Mouse (Mus musculus) spleen, adult 2 months (tissue): ENCODE measurements around the gene Tmem30c. TPM values are rescaled to one million over a fixed set of nuclear protein-coding genes. Genes with fewer than 3 reads are reported as not detected.

Experiments used
- DNase-seq, 2 experiments: peaks; one replicate each; pipeline versions ENCODE4 v3.0.0 to v3.0.0-alpha.2; 2012 to 2021; ENCODE audit warnings: low spot score in 2 of 2, low read depth in 1 of 2
- H3K27ac ChIP-seq: fragments of 200-500 bp; 2 replicates; pipeline ENCODE4 v1.5.1; 2012; ENCODE audit warnings: low read length, inconsistent platforms; ENCODE audit not compliant: insufficient read depth
- H3K27me3 ChIP-seq: fragments of 200-500 bp; 2 replicates; pipeline ENCODE4 v1.6.1; 2012; ENCODE audit warnings: mild to moderate bottlenecking, moderate library complexity, low read length, inconsistent platforms; ENCODE audit not compliant: control insufficient read depth, insufficient read depth
- H3K36me3 ChIP-seq: fragments of 200-500 bp; 2 replicates; pipeline ENCODE4 v1.6.1; 2012; ENCODE audit warnings: mild to moderate bottlenecking, low read length, inconsistent platforms; ENCODE audit not compliant: control insufficient read depth, insufficient read depth
- H3K4me1 ChIP-seq: fragments of 200-500 bp; 2 replicates; pipeline ENCODE4 v1.6.1; 2011; ENCODE audit warnings: inconsistent platforms; ENCODE audit not compliant: control insufficient read depth, insufficient read depth, insufficient read length
- H3K4me3 ChIP-seq: fragments of 200-500 bp; 2 replicates; pipeline ENCODE4 v1.5.1; 2011; ENCODE audit warnings: mild to moderate bottlenecking, inconsistent platforms; ENCODE audit not compliant: insufficient read depth, insufficient read length; ENCODE audit errors: extremely low read depth
- CTCF ChIP-seq: fragments of 200-500 bp; IDR thresholded peaks from 2 replicates; pipeline ENCODE4 v1.5.1; 2011; ENCODE audit warnings: mild to moderate bottlenecking, inconsistent platforms; ENCODE audit not compliant: insufficient read depth, insufficient read length, insufficient replicate concordance; ENCODE audit errors: extremely low read depth
- POLR2A ChIP-seq: fragments of 200-500 bp; IDR thresholded peaks from 2 replicates; pipeline ENCODE4 v1.6.1; 2011; ENCODE audit warnings: low read depth, low read length, inconsistent platforms
- WGBS: fragments of 180-500 bp; shearing (Covaris S2); methylation state at CpG from one replicate; pipeline ENCODE4 v1.1.7; 2018; 5-methylcytosine and 5-hydroxymethylcytosine counted together
- polyA plus RNA-seq: library from polyadenylated mRNA; depleted of rRNA; stranded (reverse); fragments of >200 nt; gene quantifications from 2 replicates; pipeline ENCODE4 v1.2.3, GENCODE M21; 2012

Tmem30c gene
- polyA plus RNA-seq, 1 experiment, result not detected

DNA sequence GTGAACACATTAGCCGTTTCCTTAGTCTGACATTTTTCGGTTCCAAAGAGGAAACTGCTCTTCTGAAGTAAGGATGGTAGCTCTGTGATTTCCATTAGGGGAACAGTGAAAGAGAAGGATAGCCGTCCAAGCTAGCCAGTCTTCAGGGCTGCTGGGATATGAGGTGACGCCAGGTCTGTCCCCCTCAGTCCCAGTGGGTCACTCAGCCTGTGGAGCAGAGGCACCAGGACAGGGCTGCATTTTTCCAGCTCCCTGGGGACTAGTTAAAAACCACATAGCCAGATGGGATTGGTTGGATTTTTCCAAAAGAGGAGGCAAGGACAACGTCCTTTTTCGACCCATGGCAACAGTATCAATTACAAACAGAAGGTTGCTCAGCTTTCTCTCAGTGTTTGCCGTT lies 34.3 kb upstream of the Tmem30c start:
- no peak for DNase-seq
- Histone ChIP-seq H3K27ac (no peak overlapping the region), H3K27me3 (no peaks in the 10 kb centered on the region), H3K4me1 (no peaks in the 10 kb centered on the region), H3K4me3 (no peak overlapping the region), H3K36me3 (no peaks in the 10 kb centered on the region)
- WGBS, result 86% methylated on average over 7 of the region's 7 CpGs
- TF ChIP-seq CTCF (no peak), POLR2A (no peak)

DNA sequence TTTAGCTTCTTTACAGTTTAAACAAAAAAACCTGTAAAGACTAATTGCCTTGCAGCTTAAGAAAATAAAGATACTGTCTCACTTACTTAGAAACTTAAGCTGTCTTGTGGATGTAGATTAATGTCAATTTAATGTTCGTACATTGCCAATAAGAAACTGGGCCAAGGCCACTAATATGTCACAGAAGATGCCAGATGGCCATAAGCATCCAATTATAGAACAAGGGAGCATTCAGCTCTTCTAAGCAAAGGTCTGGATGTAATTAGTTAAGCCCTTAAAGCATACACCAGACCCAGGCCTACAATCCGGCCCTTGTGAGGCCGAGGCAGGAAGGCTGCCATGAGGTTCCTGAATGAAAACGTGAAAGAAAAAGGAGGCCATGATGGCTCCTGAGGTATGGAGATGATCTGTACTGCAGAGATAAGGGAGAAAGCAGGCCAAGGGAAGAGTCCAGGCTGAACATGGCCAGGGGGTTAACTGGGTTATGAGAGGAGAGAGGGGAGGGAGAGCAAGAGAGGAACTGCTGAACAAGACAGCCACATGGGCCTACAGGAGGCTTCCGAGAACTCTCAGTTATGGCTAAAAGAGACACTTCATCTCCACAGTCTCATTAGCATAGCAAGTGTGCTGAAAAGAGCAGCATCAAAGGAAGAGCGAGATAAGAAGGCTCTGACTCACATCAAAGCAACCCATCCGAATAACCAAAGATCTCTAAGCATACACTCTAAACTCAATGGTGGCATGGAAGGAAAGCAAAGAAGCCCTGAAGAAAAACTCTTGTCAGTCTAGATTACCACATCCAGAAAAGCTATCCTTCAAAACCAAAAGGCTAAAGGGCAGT lies 26.8 kb upstream of the Tmem30c start:
- WGBS, result 86% methylated on average over 7 of the region's 7 CpGs

DNA sequence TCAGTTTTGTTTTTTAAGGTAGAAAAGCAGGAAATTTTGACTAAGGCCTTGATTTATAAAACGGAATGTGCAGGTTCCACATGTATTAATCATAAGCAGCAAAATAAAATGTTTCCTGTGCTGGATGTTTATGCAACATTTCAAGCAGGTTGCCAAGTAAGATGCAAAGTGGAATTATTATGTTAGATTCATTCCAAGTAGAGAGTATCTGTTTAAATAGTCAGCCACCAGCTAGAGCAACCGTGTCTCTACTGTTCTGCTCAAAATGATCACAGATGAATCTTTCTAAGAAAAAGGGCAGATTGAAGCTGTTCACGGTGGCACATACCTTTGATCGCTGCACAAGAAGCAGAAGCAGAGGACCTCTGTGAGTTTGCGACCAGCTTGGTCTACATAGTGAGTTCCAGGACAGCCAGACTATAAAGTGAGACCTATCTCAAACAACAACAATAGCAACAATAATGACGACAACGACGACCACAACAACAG lies 26.0 kb upstream of the Tmem30c start:
- H3K4me3 ChIP-seq, result no peak overlapping the region
- WGBS, result 89% methylated on average over 8 of the region's 8 CpGs
- DNase-seq, result no peak
- H3K36me3 ChIP-seq, result no peaks in the 10 kb centered on the region
- H3K27me3 ChIP-seq, result no peaks in the 10 kb centered on the region
- no peak overlapping the region for H3K27ac ChIP-seq
- H3K4me1 ChIP-seq, result peaks cover 3% of the 10 kb centered on the region; the same call in 1 of the 2 replicates
- no peak for TF ChIP-seq CTCF
- TF ChIP-seq POLR2A, result no peak

More for the DNA sequence above, 26.8 kb upstream of the Tmem30c start:
- TF ChIP-seq POLR2A (no peak), CTCF (no peak)
- Histone ChIP-seq H3K4me1 (peaks cover 3% of the 10 kb centered on the region; the same call in 1 of the 2 replicates), H3K36me3 (no peaks in the 10 kb centered on the region), H3K4me3 (no peak overlapping the region), H3K27me3 (no peaks in the 10 kb centered on the region), H3K27ac (no peak overlapping the region)
- DNase-seq, result no peak

DNA sequence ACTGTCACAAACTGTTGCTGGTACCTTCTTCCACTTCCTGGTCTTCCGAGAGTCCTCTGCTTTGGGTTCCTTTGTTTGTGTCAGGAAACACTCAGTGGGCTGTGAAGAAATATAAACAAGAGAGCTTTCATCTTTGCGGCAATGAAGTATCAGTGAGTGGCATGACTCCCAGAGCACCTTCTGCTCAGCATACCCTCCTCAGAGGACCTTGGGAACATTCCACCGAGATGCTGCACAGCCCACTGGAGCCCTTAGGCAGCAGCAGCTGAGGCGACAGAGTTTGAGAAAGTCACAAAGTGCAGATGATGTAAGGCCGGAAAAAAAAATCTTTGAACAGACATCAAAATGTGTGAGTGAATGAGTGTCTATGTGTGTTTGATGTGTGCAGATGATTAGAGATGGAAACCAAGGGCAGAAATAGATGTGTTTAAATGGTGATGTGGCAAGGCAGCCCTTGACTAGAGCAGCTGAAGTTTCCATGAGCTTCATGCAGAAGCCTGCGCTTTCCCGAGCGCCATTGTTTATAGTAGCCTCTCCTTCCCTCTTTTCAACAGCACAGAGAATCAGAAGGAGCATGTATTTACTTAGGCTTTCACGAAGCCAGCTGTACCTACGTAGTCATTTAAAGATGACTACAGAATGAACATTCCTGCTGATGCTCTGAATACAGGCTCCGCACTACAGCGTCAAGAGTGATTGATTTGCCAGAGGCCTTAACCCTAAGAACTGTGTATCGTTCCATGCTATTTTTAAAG lies 25.4 kb upstream of the Tmem30c start:
- DNase-seq, result no peak
- WGBS, result 88% methylated on average over 13 of the region's 13 CpGs
- no peak for TF ChIP-seq POLR2A
- TF ChIP-seq CTCF, result no peak
- Histone ChIP-seq H3K27ac (no peak overlapping the region), H3K4me3 (no peak overlapping the region), H3K36me3 (no peaks in the 10 kb centered on the region), H3K4me1 (peaks cover 3% of the 10 kb centered on the region; the same call in 1 of the 2 replicates), H3K27me3 (no peaks in the 10 kb centered on the region)

DNA sequence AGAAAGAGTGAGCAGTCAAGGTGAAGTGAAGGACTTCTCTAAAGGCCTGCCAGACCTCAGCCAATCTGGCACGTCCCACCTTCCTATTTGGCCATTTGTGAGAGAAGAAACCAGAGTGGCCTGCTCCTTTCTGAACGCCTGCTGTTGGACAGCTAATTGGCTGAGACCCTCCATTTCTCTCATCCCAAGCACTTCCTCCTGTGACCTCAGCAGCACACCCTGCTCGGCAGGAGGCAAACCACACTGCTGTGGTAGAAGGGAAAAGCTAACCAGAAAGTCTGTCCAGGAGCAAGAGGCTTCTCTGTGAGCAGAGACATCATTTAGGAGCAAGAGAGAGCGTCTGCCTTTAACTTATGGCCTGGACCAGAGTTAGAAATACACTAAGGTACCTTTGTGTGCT lies 24.5 kb upstream of the Tmem30c start:
- DNase-seq, result no peak
- H3K27me3 ChIP-seq, result no peaks in the 10 kb centered on the region
- H3K4me3 ChIP-seq, result no peak overlapping the region
- TF ChIP-seq CTCF, result no peak
- TF ChIP-seq POLR2A, result no peak
- H3K36me3 ChIP-seq, result no peaks in the 10 kb centered on the region
- WGBS, result 52% methylated on average over 4 of the region's 4 CpGs
- H3K4me1 ChIP-seq, result peaks cover 3% of the 10 kb centered on the region; the same call in 1 of the 2 replicates
- H3K27ac ChIP-seq, result no peak overlapping the region

DNA sequence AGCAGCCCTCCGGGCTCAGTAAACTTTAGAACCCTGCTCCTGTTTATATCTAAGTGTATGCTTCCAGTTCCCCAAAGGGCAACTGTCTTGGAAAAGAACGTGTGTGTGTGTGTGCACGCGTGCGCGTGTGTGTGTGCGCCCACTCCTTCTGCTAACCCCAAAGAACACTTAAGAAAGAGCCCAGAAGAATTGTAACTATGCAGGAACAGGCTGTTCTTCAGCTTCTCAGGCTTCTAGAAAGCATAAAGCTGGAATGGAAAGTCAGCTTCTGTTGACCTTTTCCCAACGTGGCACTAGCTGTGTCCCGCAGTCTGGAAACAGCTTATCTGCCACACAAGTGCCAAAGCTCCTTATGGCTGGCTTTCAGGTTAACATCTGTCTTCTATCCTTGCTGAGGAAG lies 22.4 kb upstream of the Tmem30c start:
- Histone ChIP-seq H3K27me3 (no peaks in the 10 kb centered on the region), H3K4me3 (no peak overlapping the region), H3K27ac (no peak overlapping the region), H3K4me1 (peaks cover 3% of the 10 kb centered on the region; the same call in 1 of the 2 replicates), H3K36me3 (no peaks in the 10 kb centered on the region)
- WGBS, result 91% methylated on average over 9 of the region's 9 CpGs
- no peak for DNase-seq
- no peak for TF ChIP-seq POLR2A
- no peak for TF ChIP-seq CTCF
